Comparison of ENCODE assay signal across 10 mouse cellular contexts in the genomic region with DNA sequence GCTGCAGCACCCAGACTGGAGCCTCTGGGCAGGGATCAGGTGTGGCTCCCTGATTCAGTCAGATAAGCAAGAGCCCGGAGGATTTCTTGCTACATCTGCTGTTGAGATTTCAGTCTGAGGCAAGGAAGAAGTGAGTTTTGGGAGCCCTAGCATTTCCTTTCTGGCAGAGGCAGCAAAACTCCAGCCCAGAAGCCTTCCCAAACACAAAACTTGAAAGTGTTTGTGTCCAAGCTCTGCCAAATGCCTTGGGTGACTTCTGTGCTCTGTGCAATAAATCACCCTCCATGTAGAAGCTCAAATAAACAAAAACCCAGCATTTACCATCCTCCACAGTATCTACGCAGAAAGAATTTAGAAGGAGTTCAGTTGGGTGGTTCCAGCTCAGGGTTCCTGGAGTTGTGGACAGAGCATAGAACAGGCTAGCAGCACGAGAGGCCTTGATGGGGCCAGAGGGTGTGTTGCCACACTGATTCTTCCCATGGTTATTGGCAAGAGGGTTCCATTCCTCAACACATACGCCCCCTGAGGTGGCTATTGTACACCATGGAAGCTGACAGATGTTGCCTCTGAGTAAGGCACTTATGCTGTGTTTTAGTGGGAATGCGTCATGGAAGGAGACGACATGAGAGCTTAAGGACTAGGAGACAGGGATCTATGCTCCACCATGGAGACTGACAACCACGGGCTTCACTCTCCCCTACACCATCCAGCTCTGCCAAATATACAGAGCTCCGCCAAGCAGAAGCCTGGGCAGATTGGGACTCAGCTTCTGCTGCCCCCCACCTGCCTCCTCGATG.
A peak's percentile ranks its signal among the peaks of the same experiment; 100 is the strongest.
DNase-seq lines count a peak whose midpoint lies in the region; ATAC-seq and TF ChIP-seq lines count a peak whose summit lies in the region.
"Had no signal": no experiment of that assay in that cellular context is flagged by ENCODE, and none has a peak within 500 bp of the region (broad histone marks: within the 10 kb centered on the region; RNA-seq: fewer than 3 reads in every experiment).

No protein-coding gene starts in this region.

- no peak for ATAC-seq in heart, postnatal 0 days (ENCODE audit: insufficient read depth, low read depth)
- peak; percentile 49 for ATAC-seq in kidney, embryonic 15.5 days (replicated peaks; ENCODE audit: low FRiP score)
- 0 out of 2 replicates have a peak, but pooled peaks have one; percentile 29 for ATAC-seq in neural tube, embryonic 13.5 days (ENCODE audit: low read depth)

- H3K9ac ChIP-seq in heart, postnatal 0 days (replicated peaks; ENCODE audit: low read depth, low read length) = no peak overlapping the region
- no peak overlapping the region for H3K9ac ChIP-seq in kidney, embryonic 15.5 days
- H3K9ac ChIP-seq in neural tube, embryonic 13.5 days = no peak overlapping the region
- H3K9ac ChIP-seq: heart, embryonic 15.5 days had no signal

- no peaks in the 10 kb centered on the region for H3K4me1 ChIP-seq in heart, postnatal 0 days (ENCODE audit: control insufficient read depth, insufficient read depth)
- peaks cover 50% of the 10 kb centered on the region for H3K4me1 ChIP-seq in kidney, embryonic 15.5 days
- peaks cover 20% of the 10 kb centered on the region for H3K4me1 ChIP-seq in neural tube, embryonic 13.5 days (replicated peaks)
- H3K4me1 ChIP-seq in thymus, adult 2 months (replicated peaks; ENCODE audit: control insufficient read depth, insufficient read depth, low read length) = peaks cover 4% of the 10 kb centered on the region

- WGBS in heart, postnatal 0 days = 67% methylated on average over 9 of the region's 9 CpGs
- WGBS in kidney, embryonic 15.5 days = 63% methylated on average over 9 of the region's 9 CpGs
- WGBS in neural tube, embryonic 13.5 days = 73% methylated on average over 9 of the region's 9 CpGs
- 94% methylated on average over 9 of the region's 9 CpGs for WGBS in thymus, adult 2 months

- no peak overlapping the region for H3K4me3 ChIP-seq in heart, postnatal 0 days (ENCODE audit: low read depth, low read length)
- no peak overlapping the region for H3K4me3 ChIP-seq in kidney, embryonic 15.5 days (replicated peaks)
- H3K4me3 ChIP-seq in neural tube, embryonic 13.5 days = no peak overlapping the region
- H3K4me3 ChIP-seq in thymus, adult 2 months (ENCODE audit: control insufficient read depth, insufficient read depth, low read length) = no peak overlapping the region
- H3K4me3 ChIP-seq: heart, embryonic 15.5 days had no signal

- DNase-seq in layer of hippocampus, adult 9-11 months = peak; percentile 26
- no peak for DNase-seq in layer of hippocampus, adult 8-10 months (ENCODE audit: low spot score in 2 of 2)
- no peak for DNase-seq in heart, postnatal 0 days (ENCODE audit: low spot score)
- DNase-seq in right cerebral cortex, postnatal 25 days = no peak
- no peak for DNase-seq in thymus, adult 2 months
- DNase-seq: cerebellum, adult 11 months had no signal

- H3K36me3 ChIP-seq in heart, postnatal 0 days (replicated peaks; ENCODE audit: control insufficient read depth, insufficient read depth, low read length) = no peaks in the 10 kb centered on the region
- H3K36me3 ChIP-seq in kidney, embryonic 15.5 days = no peaks in the 10 kb centered on the region
- H3K36me3 ChIP-seq in neural tube, embryonic 13.5 days = no peaks in the 10 kb centered on the region
- H3K36me3 ChIP-seq in thymus, adult 2 months (ENCODE audit: control insufficient read depth, insufficient read depth, low read length) = no peaks in the 10 kb centered on the region
- H3K36me3 ChIP-seq: heart, embryonic 15.5 days had no signal

- no peak for TF ChIP-seq EP300 in heart, postnatal 0 days (IDR thresholded peaks at IDR 0.05; ENCODE audit: low read depth)

- H3K9me3 ChIP-seq in heart, postnatal 0 days (replicated peaks; ENCODE audit: control insufficient read depth, low read length) = no peaks in the 10 kb centered on the region
- H3K9me3 ChIP-seq in kidney, embryonic 15.5 days (replicated peaks) = no peaks in the 10 kb centered on the region
- H3K9me3 ChIP-seq in neural tube, embryonic 13.5 days = no peaks in the 10 kb centered on the region
- H3K9me3 ChIP-seq: heart, embryonic 15.5 days had no signal

- H3K27me3 ChIP-seq in heart, postnatal 0 days (ENCODE audit: control insufficient read depth, insufficient read depth, low read length) = no peaks in the 10 kb centered on the region
- no peaks in the 10 kb centered on the region for H3K27me3 ChIP-seq in kidney, embryonic 15.5 days
- H3K27me3 ChIP-seq in neural tube, embryonic 13.5 days = no peaks in the 10 kb centered on the region
- no peaks in the 10 kb centered on the region for H3K27me3 ChIP-seq in thymus, adult 2 months (ENCODE audit: control insufficient read depth, insufficient read depth, low read length)
- H3K27me3 ChIP-seq: heart, embryonic 15.5 days had no signal

- no peak for TF ChIP-seq POLR2A in thymus, adult 2 months (IDR thresholded peaks at IDR 0.05; ENCODE audit: control insufficient read depth, extremely low read depth, insufficient read depth, low read length, poor library complexity)

- no peak overlapping the region for H3K4me2 ChIP-seq in heart, postnatal 0 days (ENCODE audit: low read depth, low read length)
- no peak overlapping the region for H3K4me2 ChIP-seq in kidney, embryonic 15.5 days
- no peak overlapping the region for H3K4me2 ChIP-seq in neural tube, embryonic 13.5 days
- H3K4me2 ChIP-seq: heart, embryonic 15.5 days; midbrain, embryonic 11.5 days had no signal

- no peak for TF ChIP-seq CTCF in heart, postnatal 0 days (IDR thresholded peaks at IDR 0.05; ENCODE audit: low read depth)
- TF ChIP-seq CTCF in thymus, adult 2 months (IDR thresholded peaks at IDR 0.05; ENCODE audit: borderline replicate concordance, control insufficient read depth, extremely low read depth, insufficient read depth, low read length, poor library complexity) = no peak

- peak overlapping the region; percentile 61 for H3K27ac ChIP-seq in heart, postnatal 0 days (ENCODE audit: low read depth)
- H3K27ac ChIP-seq in kidney, embryonic 15.5 days = peak overlapping the region; percentile 79
- no peak overlapping the region for H3K27ac ChIP-seq in neural tube, embryonic 13.5 days (replicated peaks)
- no peak overlapping the region for H3K27ac ChIP-seq in thymus, adult 2 months (ENCODE audit: control insufficient read depth, insufficient read depth, low read length)
- H3K27ac ChIP-seq: heart, embryonic 15.5 days had no signal

Comparison
In these comparisons a context has a peak if more than half of its experiments do, and no peak if none do; other contexts are left out.
1. H3K27ac ChIP-seq: peak in heart, postnatal 0 days (single experiment) and kidney, embryonic 15.5 days (single experiment); none in neural tube, embryonic 13.5 days (single experiment) and thymus, adult 2 months (single experiment).